Comparison of ENCODE assay signal across 9 mouse cellular contexts in the genomic region with DNA sequence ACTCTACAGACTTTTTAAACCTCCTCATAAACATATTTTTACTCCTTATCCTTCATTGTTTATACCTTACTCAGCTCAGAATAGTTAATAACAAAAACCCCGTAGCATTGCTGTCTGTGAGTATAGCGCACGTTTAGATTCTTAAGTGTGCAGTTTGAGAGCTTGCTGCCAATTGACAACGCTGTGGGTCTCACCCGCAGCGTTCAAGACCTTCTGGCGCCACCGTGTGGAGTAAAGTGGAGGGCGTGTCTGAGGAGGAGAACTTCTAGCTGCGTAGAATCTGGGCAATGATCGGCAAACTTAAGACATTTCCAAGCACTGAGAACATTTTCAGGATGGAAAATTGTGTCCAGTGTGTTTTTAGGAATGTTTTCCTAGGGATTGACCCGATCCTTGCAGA.
DNase-seq lines count a peak whose midpoint lies in the region; ATAC-seq lines count a peak whose summit lies in the region.
"Had no signal": no experiment of that assay in that cellular context is flagged by ENCODE, and none has a peak within 500 bp of the region (broad histone marks: within the 10 kb centered on the region; RNA-seq: fewer than 3 reads in every experiment).

No protein-coding gene starts in this region.

- 0 out of 2 replicates have a peak, but pooled peaks cover 12% of the 10 kb centered on the region for H3K36me3 ChIP-seq in forebrain, embryonic 15.5 days
- H3K36me3 ChIP-seq in hindbrain, embryonic 16.5 days (ENCODE audit: control insufficient read depth, insufficient read depth, low read length) = no peaks in the 10 kb centered on the region; the same call in 1 of the 2 replicates

- H3K9me3 ChIP-seq in forebrain, embryonic 15.5 days = no peaks in the 10 kb centered on the region
- no peaks in the 10 kb centered on the region for H3K9me3 ChIP-seq in hindbrain, embryonic 16.5 days (ENCODE audit: control insufficient read depth, low read length)
- H3K9me3 ChIP-seq: megakaryocyte, embryonic 14.5 days had no signal

- H3K4me1 ChIP-seq in forebrain, embryonic 15.5 days = peaks cover 5% of the 10 kb centered on the region; the same call in 1 of the 2 replicates
- no peaks in the 10 kb centered on the region for H3K4me1 ChIP-seq in hindbrain, embryonic 16.5 days (ENCODE audit: control insufficient read depth, insufficient read depth, low read depth, low read length)

- no peak overlapping the region for H3K27ac ChIP-seq in forebrain, embryonic 15.5 days (replicated peaks)
- no peak overlapping the region for H3K27ac ChIP-seq in hindbrain, embryonic 16.5 days (ENCODE audit: low read depth, low read length)

- peak; percentile 87 for ATAC-seq in forebrain, embryonic 15.5 days (replicated peaks)
- ATAC-seq in hindbrain, embryonic 16.5 days = peak; percentile 86

- 9% methylated on average over 12 of the region's 12 CpGs for WGBS in forebrain, embryonic 15.5 days
- WGBS in hindbrain, embryonic 16.5 days = 8% methylated on average over 12 of the region's 12 CpGs

- H3K27me3 ChIP-seq in forebrain, embryonic 15.5 days = no peaks in the 10 kb centered on the region
- H3K27me3 ChIP-seq in hindbrain, embryonic 16.5 days (replicated peaks; ENCODE audit: control insufficient read depth, insufficient read depth, low read length) = no peaks in the 10 kb centered on the region

- peak; percentile 74 for DNase-seq in MN1 (ENCODE audit: low spot score)
- peak; percentile 37 for DNase-seq in c-Kit-positive CD71-positive TER-119-positive erythroid progenitor cells, embryonic 14.5 days (ENCODE audit: low spot score)
- peak; percentile 61 for DNase-seq in left cerebral cortex, adult 11 months (ENCODE audit: low spot score)
- DNase-seq in mesoderm, embryonic 11.5 days (ENCODE audit: low read depth, low spot score) = peak; percentile 80
- DNase-seq in right cerebral cortex, postnatal 25 days = peak; percentile 77
- peak; percentile 85 for DNase-seq in urinary bladder, postnatal 25 days (ENCODE audit: low spot score)

- H3K4me3 ChIP-seq in forebrain, embryonic 15.5 days = no peak overlapping the region
- no peak overlapping the region for H3K4me3 ChIP-seq in hindbrain, embryonic 16.5 days (ENCODE audit: low read length)
- H3K4me3 ChIP-seq: megakaryocyte, embryonic 14.5 days had no signal

- no peak overlapping the region for H3K9ac ChIP-seq in forebrain, embryonic 15.5 days (replicated peaks)
- H3K9ac ChIP-seq in hindbrain, embryonic 16.5 days (ENCODE audit: low read depth, low read length) = no peak overlapping the region

- no peak overlapping the region for H3K4me2 ChIP-seq in forebrain, embryonic 15.5 days (replicated peaks)
- H3K4me2 ChIP-seq in hindbrain, embryonic 16.5 days (ENCODE audit: low read length) = no peak overlapping the region
